Mouse (Mus musculus): ENCODE measurements around the gene Ahcyl2. TPM values are rescaled to one million over a fixed set of nuclear protein-coding genes. Genes with fewer than 3 reads are reported as not detected.

Gene Ahcyl2
- 12.0 and 14.9 TPM in 2 replicates for polyA plus RNA-seq (2016; fragmentation: Nextera tagmentation; extraction: Ambion mirVana)

- Histone ChIP-seq H3K27ac (replicated peaks) (peak within 1 kb of the TSS; percentile 89), H3K36me3 (replicated peaks) (no peaks in the 10 kb centered on the region), H3K9me3 (no peaks in the 10 kb centered on the region), H3K27me3 (replicated peaks; ENCODE audit: low read depth, poor library complexity, severe bottlenecking) (no peaks in the 10 kb centered on the region), H3K4me3 (peak within 1 kb of the TSS; percentile 91), H3K4me1 (peaks cover 22% of the 10 kb centered on the region)
- DNase-seq (ENCODE audit: low spot score) = peak; percentile 97
- WGBS = under 1% methylated on average over 61 of the region's 61 CpGs
Measured at GRCm38 (mm10) chr6:29767813-29768660, at the start of gene Ahcyl2. Ahcyl2 (plus strand) TSS chr6:29768011.

GRCm38 (mm10) chr6:29718894-29719329, 48.9 kb upstream of the Ahcyl2 start:
- Histone ChIP-seq H3K4me1 (peaks cover 34% of the 10 kb centered on the region), H3K27ac (replicated peaks) (peak overlapping the region; percentile 76), H3K27me3 (replicated peaks; ENCODE audit: low read depth, poor library complexity, severe bottlenecking) (peaks cover 37% of the 10 kb centered on the region), H3K4me3 (peak overlapping the region; percentile 56), H3K36me3 (replicated peaks) (no peaks in the 10 kb centered on the region), H3K9me3 (no peaks in the 10 kb centered on the region)
- DNase-seq (ENCODE audit: low spot score) = peak; percentile 84
- WGBS = 1% methylated on average over 15 of the region's 15 CpGs

- Histone ChIP-seq H3K27me3 (replicated peaks; ENCODE audit: low read depth, poor library complexity, severe bottlenecking) (peaks cover 31% of the 10 kb centered on the region), H3K27ac (replicated peaks) (no peak overlapping the region), H3K4me3 (no peak overlapping the region), H3K9me3 (no peaks in the 10 kb centered on the region), H3K36me3 (replicated peaks) (no peaks in the 10 kb centered on the region), H3K4me1 (peaks cover 34% of the 10 kb centered on the region)
- 78% methylated on average over 2 of the region's 2 CpGs for WGBS
- no peak for DNase-seq (ENCODE audit: low spot score)
Measured at GRCm38 (mm10) chr6:29721890-29722289, 45.9 kb upstream of the Ahcyl2 start.

GRCm38 (mm10) chr6:29726576-29727200, 41.1 kb upstream of the Ahcyl2 start:
- no peak overlapping the region for H3K4me3 ChIP-seq
- 87% methylated on average over 1 of the region's 1 CpGs for WGBS
- H3K27ac ChIP-seq (replicated peaks) = no peak overlapping the region
- 0 out of 2 replicates have a peak, but pooled peaks cover 4% of the 10 kb centered on the region for H3K27me3 ChIP-seq (replicated peaks; ENCODE audit: low read depth, poor library complexity, severe bottlenecking)
- no peak for DNase-seq (ENCODE audit: low spot score)
- H3K9me3 ChIP-seq = no peaks in the 10 kb centered on the region
- no peaks in the 10 kb centered on the region for H3K36me3 ChIP-seq (replicated peaks)
- H3K4me1 ChIP-seq = 0 out of 2 replicates have a peak, but pooled peaks cover 3% of the 10 kb centered on the region

GRCm38 (mm10) chr6:29728035-29728434, 39.8 kb upstream of the Ahcyl2 start:
- no peaks in the 10 kb centered on the region for H3K27me3 ChIP-seq (replicated peaks; ENCODE audit: low read depth, poor library complexity, severe bottlenecking)
- H3K9me3 ChIP-seq = no peaks in the 10 kb centered on the region
- no peak overlapping the region for H3K27ac ChIP-seq (replicated peaks)
- no peak for DNase-seq (ENCODE audit: low spot score)
- WGBS = 84% methylated on average over 3 of the region's 3 CpGs
- H3K4me1 ChIP-seq = 0 out of 2 replicates have a peak, but pooled peaks cover 3% of the 10 kb centered on the region
- no peak overlapping the region for H3K4me3 ChIP-seq
- no peaks in the 10 kb centered on the region for H3K36me3 ChIP-seq (replicated peaks)

GRCm38 (mm10) chr6:29729491-29729890, 38.3 kb upstream of the Ahcyl2 start:
- no peak for DNase-seq (ENCODE audit: low spot score)
- 74% methylated on average over 1 of the region's 1 CpGs for WGBS
- Histone ChIP-seq H3K27me3 (replicated peaks; ENCODE audit: low read depth, poor library complexity, severe bottlenecking) (no peaks in the 10 kb centered on the region), H3K4me1 (peaks cover 2% of the 10 kb centered on the region; the same call in 1 of the 2 replicates), H3K27ac (replicated peaks) (no peak overlapping the region), H3K4me3 (no peak overlapping the region), H3K36me3 (replicated peaks) (no peaks in the 10 kb centered on the region), H3K9me3 (no peaks in the 10 kb centered on the region)

- peak within 1 kb of the TSS; percentile 97 for H3K4me3 ChIP-seq
- H3K9me3 ChIP-seq = no peaks in the 10 kb centered on the region
- WGBS = under 1% methylated on average over 30 of the region's 30 CpGs
- peak; percentile 96 for DNase-seq (ENCODE audit: low spot score)
- H3K36me3 ChIP-seq (replicated peaks) = peaks cover 25% of the 10 kb centered on the region
- peak within 1 kb of the TSS; percentile 100 for H3K27ac ChIP-seq (replicated peaks)
- H3K4me1 ChIP-seq = peaks cover 31% of the 10 kb centered on the region
- H3K27me3 ChIP-seq (replicated peaks; ENCODE audit: low read depth, poor library complexity, severe bottlenecking) = no peaks in the 10 kb centered on the region
Measured at GRCm38 (mm10) chr6:29735336-29735688, 32.5 kb upstream of the Ahcyl2 start, which contains the start of gene Smo. Smo (plus strand) TSS chr6:29735503.

GRCm38 (mm10) chr6:29735689-29736451, 31.9 kb upstream of the Ahcyl2 start:
- Histone ChIP-seq H3K27ac (replicated peaks) (peak overlapping the region; percentile 100), H3K4me3 (peak overlapping the region; percentile 97), H3K4me1 (peaks cover 31% of the 10 kb centered on the region), H3K9me3 (no peaks in the 10 kb centered on the region), H3K36me3 (replicated peaks) (peaks cover 30% of the 10 kb centered on the region), H3K27me3 (replicated peaks; ENCODE audit: low read depth, poor library complexity, severe bottlenecking) (no peaks in the 10 kb centered on the region)
- peak; percentile 82 for DNase-seq (ENCODE audit: low spot score)
- WGBS = under 1% methylated on average over 75 of the region's 75 CpGs

GRCm38 (mm10) chr6:29736610-29737458, 31.0 kb upstream of the Ahcyl2 start:
- 23% methylated on average over 13 of the region's 13 CpGs for WGBS
- H3K9me3 ChIP-seq = no peaks in the 10 kb centered on the region
- DNase-seq (ENCODE audit: low spot score) = no peak

GRCm38 (mm10) chr6:29751466-29752152, 16.2 kb upstream of the Ahcyl2 start:
- peaks cover 63% of the 10 kb centered on the region for H3K36me3 ChIP-seq (replicated peaks)

More at GRCm38 (mm10) chr6:29736610-29737458, 31.0 kb upstream of the Ahcyl2 start:
- H3K27me3 ChIP-seq (replicated peaks; ENCODE audit: low read depth, poor library complexity, severe bottlenecking) = no peaks in the 10 kb centered on the region
- peak overlapping the region; percentile 97 for H3K4me3 ChIP-seq
- H3K4me1 ChIP-seq = peaks cover 31% of the 10 kb centered on the region
- peaks cover 32% of the 10 kb centered on the region for H3K36me3 ChIP-seq (replicated peaks)
- H3K27ac ChIP-seq (replicated peaks) = peak overlapping the region; percentile 100

GRCm38 (mm10) chr6:29753336-29753735, 14.5 kb upstream of the Ahcyl2 start:
- Histone ChIP-seq H3K27me3 (replicated peaks; ENCODE audit: low read depth, poor library complexity, severe bottlenecking) (no peaks in the 10 kb centered on the region), H3K4me3 (no peak overlapping the region), H3K4me1 (no peaks in the 10 kb centered on the region), H3K27ac (replicated peaks) (no peak overlapping the region), H3K36me3 (replicated peaks) (peaks cover 80% of the 10 kb centered on the region), H3K9me3 (peaks cover 4% of the 10 kb centered on the region)
- WGBS = 92% methylated on average over 11 of the region's 11 CpGs
- DNase-seq (ENCODE audit: low spot score) = no peak

More at GRCm38 (mm10) chr6:29751466-29752152, 16.2 kb upstream of the Ahcyl2 start:
- Histone ChIP-seq H3K9me3 (peaks cover 16% of the 10 kb centered on the region), H3K4me3 (no peak overlapping the region), H3K27me3 (replicated peaks; ENCODE audit: low read depth, poor library complexity, severe bottlenecking) (no peaks in the 10 kb centered on the region), H3K27ac (replicated peaks) (no peak overlapping the region), H3K4me1 (no peaks in the 10 kb centered on the region)
- DNase-seq (ENCODE audit: low spot score) = no peak
- 95% methylated on average over 3 of the region's 3 CpGs for WGBS

Data from embryonic facial prominence, embryonic 10.5 days (tissue).